Mouse (Mus musculus) forebrain, postnatal 0 days (tissue): ENCODE measurements at regions not wholly inside any gene's neighbourhood (a gene's known extent, or its start where the extent isn't known, plus 50 kb on each side); places are given as distances from the start of the nearest gene placed in this dataset.
A peak's percentile ranks its signal among the peaks of the same experiment; 100 is the strongest.

Experiments
- ATAC-seq: fragments of 200-750 bp; cut with Nextera tagmentation; 2 replicates; pipeline ENCODE4 v1.8.0; 2017; ENCODE audit warnings: mild to moderate bottlenecking, moderate library complexity
- DNase-seq: peaks from one replicate; pipeline ENCODE4 v3.0.0-alpha.2; 2015
- H3K27ac ChIP-seq: fragments of 300-500 bp; sonication (generic); 2 replicates; pipeline ENCODE4 v1.5.1; 2014; ENCODE audit warnings: low read depth, mild to moderate bottlenecking, antibody characterized with exemption, low read length, moderate library complexity, mixed read lengths
- H3K27me3 ChIP-seq: fragments of 300-500 bp; sonication (generic); 2 replicates; pipeline ENCODE4 v1.6.1; 2014; ENCODE audit warnings: mild to moderate bottlenecking, low read length, mixed read lengths; ENCODE audit not compliant: insufficient read depth
- H3K36me3 ChIP-seq: fragments of 300-500 bp; sonication (generic); 2 replicates; pipeline ENCODE4 v1.6.1; 2014; ENCODE audit warnings: mild to moderate bottlenecking, moderate library complexity; ENCODE audit not compliant: insufficient read depth
- H3K4me1 ChIP-seq: fragments of 300-500 bp; sonication (generic); 2 replicates; pipeline ENCODE4 v1.6.1; 2014; ENCODE audit warnings: antibody characterized with exemption; ENCODE audit not compliant: insufficient read depth
- H3K4me2 ChIP-seq: fragments of 300-500 bp; sonication (generic); 2 replicates; pipeline ENCODE4 v1.6.1; 2014; ENCODE audit warnings: low read depth, mild to moderate bottlenecking, moderate library complexity
- H3K4me3 ChIP-seq: fragments of 300-500 bp; sonication (generic); 2 replicates; pipeline ENCODE4 v1.5.1; 2014; ENCODE audit warnings: low read depth, low read length, mixed read lengths
- H3K9ac ChIP-seq: fragments of 300-500 bp; sonication (generic); 2 replicates; pipeline ENCODE4 v1.6.1; 2014; ENCODE audit warnings: mild to moderate bottlenecking
- H3K9me3 ChIP-seq: fragments of 300-500 bp; sonication (generic); 2 replicates; pipeline ENCODE4 v1.6.1; 2016; ENCODE audit warnings: low read length
- CTCF ChIP-seq: sonication (generic); IDR thresholded peaks from 2 replicates; pipeline ENCODE4 v1.5.1; 2016; ENCODE audit warnings: antibody characterized with exemption, control low read depth, low read depth
- WGBS: fragments of 180-500 bp; shearing (Covaris S2); extraction: QIAGEN DNeasy Blood & Tissue Kit; methylation state at CpG from one replicate; pipeline ENCODE4 v1.1.7; 2014; 5-methylcytosine and 5-hydroxymethylcytosine counted together

DNA sequence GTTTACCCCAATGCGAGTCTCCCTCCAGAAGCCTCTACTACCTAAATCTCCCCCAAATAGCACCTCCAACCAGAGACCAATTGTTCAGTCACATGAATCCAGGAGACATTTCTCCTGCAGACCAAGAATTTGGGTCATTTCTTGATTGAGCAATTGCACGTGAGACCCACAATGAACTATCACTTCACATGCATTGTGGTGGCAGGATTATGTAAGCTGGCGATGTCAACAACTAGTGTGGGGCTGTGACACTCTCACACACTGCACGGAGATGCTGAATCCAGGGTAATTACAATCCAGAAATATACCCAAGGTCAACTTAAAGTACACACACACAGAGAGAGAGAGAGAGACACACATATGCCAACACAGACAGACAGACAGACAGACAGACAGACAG is 148.5 kb upstream of the Dyrk2 start:
- 0 out of 2 replicates have a peak, but pooled peaks cover under 1% of the 10 kb centered on the region for H3K4me1 ChIP-seq
- H3K27me3 ChIP-seq: no peaks in the 10 kb centered on the region
- no peak overlapping the region for H3K4me3 ChIP-seq
- H3K9ac ChIP-seq: no peak overlapping the region
- no peak overlapping the region for H3K27ac ChIP-seq
- DNase-seq: no peak
- no peak for TF ChIP-seq CTCF
- WGBS: 86% methylated on average over 4 of the region's 4 CpGs
- H3K9me3 ChIP-seq: no peaks in the 10 kb centered on the region
- ATAC-seq: no peak
- no peak overlapping the region for H3K4me2 ChIP-seq
- H3K36me3 ChIP-seq: no peaks in the 10 kb centered on the region

DNA sequence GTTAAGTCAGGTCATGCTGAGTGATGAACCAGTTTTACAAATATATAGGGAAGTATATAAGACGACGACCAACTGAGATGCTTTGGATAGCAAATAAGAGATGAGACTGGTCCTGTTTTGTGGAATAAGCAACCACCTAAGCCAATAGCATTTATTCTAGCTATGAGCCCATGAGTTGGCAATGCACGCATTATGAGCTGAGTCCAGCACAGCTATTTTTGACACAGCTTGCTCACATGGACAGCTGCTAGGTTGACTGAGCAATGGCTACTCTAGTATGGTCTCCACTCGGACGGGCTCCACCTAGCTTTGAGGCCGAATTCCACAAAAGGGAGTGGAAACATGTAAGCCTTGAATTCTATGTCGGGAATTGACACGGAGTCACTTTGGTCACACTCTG is 146.1 kb upstream of the Dyrk2 start:
- no peak overlapping the region for H3K4me2 ChIP-seq
- ATAC-seq (no peak), DNase-seq (no peak)
- 0 out of 2 replicates have a peak, but pooled peaks cover 3% of the 10 kb centered on the region for H3K4me1 ChIP-seq
- WGBS: 93% methylated on average over 8 of the region's 8 CpGs
- H3K9me3 ChIP-seq: no peaks in the 10 kb centered on the region
- no peak for TF ChIP-seq CTCF
- no peak overlapping the region for H3K9ac ChIP-seq
- H3K27me3 ChIP-seq: no peaks in the 10 kb centered on the region
- H3K4me3 ChIP-seq: no peak overlapping the region
- no peak overlapping the region for H3K27ac ChIP-seq
- H3K36me3 ChIP-seq: no peaks in the 10 kb centered on the region

DNA sequence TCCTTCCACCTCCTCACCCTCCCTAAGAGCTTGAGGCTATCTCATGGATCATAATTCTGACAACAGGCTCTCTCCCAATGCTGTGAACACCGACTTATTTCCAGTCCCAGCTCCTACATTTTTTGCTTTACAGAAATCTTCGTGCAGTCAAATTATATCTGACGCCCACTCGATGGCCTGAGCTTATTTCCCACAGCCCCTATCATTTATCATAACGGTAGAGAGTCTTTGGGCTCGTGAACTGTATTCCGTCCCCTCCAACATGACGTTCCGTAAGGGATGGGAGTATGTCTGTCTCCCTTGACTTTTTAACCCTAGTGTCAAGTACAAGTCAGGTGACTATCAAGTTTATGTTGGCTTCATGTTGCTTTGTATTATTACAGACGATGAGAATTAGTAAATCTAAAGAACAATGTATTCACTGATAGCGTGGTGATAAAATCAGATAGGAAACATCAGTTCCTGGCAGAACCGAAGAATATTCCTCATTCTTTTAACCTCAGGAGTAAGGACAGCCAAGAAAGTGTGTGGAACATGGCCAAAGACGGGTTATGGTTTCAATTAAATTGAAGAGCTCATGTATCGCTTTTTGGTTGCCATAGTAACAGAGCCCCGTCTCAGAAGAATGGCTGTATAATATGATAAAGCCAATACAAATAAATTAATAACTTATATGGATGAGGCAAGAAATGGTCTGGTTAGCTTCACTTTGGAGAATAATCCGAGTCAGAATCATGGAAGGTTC is 145.5 kb upstream of the Dyrk2 start:
- no peak for DNase-seq
- 76% methylated on average over 16 of the region's 16 CpGs for WGBS
- no peak for TF ChIP-seq CTCF
- H3K9me3 ChIP-seq: no peaks in the 10 kb centered on the region
- H3K4me2 ChIP-seq: no peak overlapping the region
- H3K27me3 ChIP-seq: no peaks in the 10 kb centered on the region
- H3K9ac ChIP-seq: no peak overlapping the region
- H3K4me1 ChIP-seq: 0 out of 2 replicates have a peak, but pooled peaks cover 3% of the 10 kb centered on the region
- ATAC-seq: no peak
- no peak overlapping the region for H3K4me3 ChIP-seq
- H3K36me3 ChIP-seq: no peaks in the 10 kb centered on the region
- no peak overlapping the region for H3K27ac ChIP-seq

DNA sequence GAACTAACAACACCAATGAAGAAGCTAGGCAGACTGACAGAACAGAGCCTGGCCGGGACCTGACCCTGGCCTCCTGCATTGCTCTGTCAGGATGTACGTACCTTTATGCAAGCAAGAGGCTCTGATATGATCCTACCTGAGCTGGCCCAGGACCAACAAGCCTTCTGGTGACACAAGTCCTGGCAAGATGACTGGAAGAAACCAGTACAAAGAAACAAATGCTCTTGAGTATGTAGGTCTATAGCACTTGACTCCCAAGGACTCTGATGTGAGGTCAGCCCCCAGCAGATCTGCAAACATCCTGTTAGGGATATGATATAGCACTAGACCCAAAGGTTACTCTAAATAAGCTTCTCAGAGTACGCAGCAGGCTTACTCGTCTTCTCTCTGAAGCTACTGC is 144.7 kb upstream of the Dyrk2 start:
- H3K27ac ChIP-seq: no peak overlapping the region
- ATAC-seq (no peak), DNase-seq (no peak)
- TF ChIP-seq CTCF: no peak
- WGBS: 88% methylated on average over 4 of the region's 4 CpGs
- no peaks in the 10 kb centered on the region for H3K9me3 ChIP-seq
- 0 out of 2 replicates have a peak, but pooled peaks cover 3% of the 10 kb centered on the region for H3K4me1 ChIP-seq
- H3K4me2 ChIP-seq: no peak overlapping the region
- no peaks in the 10 kb centered on the region for H3K27me3 ChIP-seq
- no peak overlapping the region for H3K4me3 ChIP-seq
- no peak overlapping the region for H3K9ac ChIP-seq
- H3K36me3 ChIP-seq: no peaks in the 10 kb centered on the region

DNA sequence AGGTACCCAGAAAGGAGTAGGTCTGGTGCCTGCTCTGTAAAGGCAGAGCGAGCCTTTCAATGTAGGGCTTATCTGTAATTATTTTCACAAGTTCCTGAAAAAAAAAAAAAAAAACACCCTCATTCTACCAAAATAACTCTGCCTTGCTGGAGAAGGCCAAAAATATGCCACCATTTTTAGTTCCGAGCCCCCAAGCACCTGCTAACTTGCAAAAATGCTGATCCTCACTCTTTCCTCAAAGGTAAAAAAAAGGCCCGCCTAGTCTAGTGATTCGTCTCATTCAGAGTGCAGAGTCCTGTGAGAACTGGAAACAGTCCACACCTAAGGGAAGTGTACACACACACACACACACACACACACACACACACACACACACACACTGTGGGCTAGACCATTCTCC is 143.7 kb upstream of the Dyrk2 start:
- ATAC-seq (0 out of 2 replicates have a peak, but pooled peaks have one; percentile 14), DNase-seq (peak; percentile 50)
- 59% methylated on average over 4 of the region's 4 CpGs for WGBS

DNA sequence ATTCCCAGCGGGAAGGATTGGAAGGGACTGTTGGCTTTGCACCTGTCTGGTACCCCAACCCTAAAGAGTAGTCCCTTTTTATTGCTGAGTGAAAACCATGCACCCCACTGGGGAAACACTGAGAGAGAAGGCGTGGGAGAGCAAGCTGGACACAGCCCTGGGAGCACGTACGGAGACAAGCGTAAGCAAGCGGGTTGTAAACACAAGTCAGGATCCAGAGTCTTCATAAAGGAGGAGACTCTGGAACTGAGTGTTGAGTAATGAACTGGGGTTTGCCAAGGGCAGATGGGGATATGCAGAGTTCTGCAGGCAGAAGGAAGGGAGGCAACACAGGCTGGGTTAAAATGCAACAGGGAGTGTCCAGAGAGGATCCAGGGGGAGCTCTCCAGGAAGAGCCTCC is 141.5 kb upstream of the Dyrk2 start:
- DNase-seq: no peak
- no peak overlapping the region for H3K27ac ChIP-seq
- no peak overlapping the region for H3K9ac ChIP-seq
- H3K4me2 ChIP-seq: no peak overlapping the region
- H3K4me3 ChIP-seq: no peak overlapping the region
- no peak for TF ChIP-seq CTCF
- 83% methylated on average over 6 of the region's 6 CpGs for WGBS
- H3K4me1 ChIP-seq: 0 out of 2 replicates have a peak, but pooled peaks cover 3% of the 10 kb centered on the region
- ATAC-seq: no peak
- H3K36me3 ChIP-seq: no peaks in the 10 kb centered on the region
- H3K9me3 ChIP-seq: no peaks in the 10 kb centered on the region
- no peaks in the 10 kb centered on the region for H3K27me3 ChIP-seq

More for the DNA sequence above, 143.7 kb upstream of the Dyrk2 start:
- TF ChIP-seq CTCF: no peak
- Histone ChIP-seq H3K27me3 (no peaks in the 10 kb centered on the region), H3K36me3 (no peaks in the 10 kb centered on the region), H3K9me3 (no peaks in the 10 kb centered on the region), H3K4me3 (no peak overlapping the region), H3K9ac (no peak overlapping the region), H3K4me1 (0 out of 2 replicates have a peak, but pooled peaks cover 3% of the 10 kb centered on the region), H3K4me2 (no peak overlapping the region), H3K27ac (peak overlapping the region; percentile 24; the same call in 1 of the 2 replicates)

DNA sequence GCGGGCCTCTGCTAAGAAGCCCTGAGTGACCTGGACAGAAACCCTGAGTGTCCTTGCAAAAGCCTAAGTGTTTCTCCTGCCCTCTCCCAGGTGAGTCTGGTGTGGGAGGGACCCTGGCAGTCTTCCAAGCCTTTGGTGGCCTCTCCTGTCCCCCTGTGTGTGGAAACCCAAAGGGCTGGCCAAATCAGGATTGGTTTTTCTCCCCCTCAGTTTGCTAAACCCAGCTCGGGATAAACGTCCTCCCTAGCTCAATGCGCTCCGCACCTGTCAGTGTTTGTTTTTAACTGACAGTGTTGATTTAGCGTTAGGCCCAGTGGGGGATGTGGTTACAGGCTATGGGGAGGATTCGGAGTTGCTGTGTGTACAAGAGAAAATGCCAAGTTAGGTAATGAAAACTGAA is 140.9 kb upstream of the Dyrk2 start:
- H3K9ac ChIP-seq: no peak overlapping the region
- 52% methylated on average over 7 of the region's 7 CpGs for WGBS
- H3K4me3 ChIP-seq: no peak overlapping the region
- no peak for TF ChIP-seq CTCF
- no peak for ATAC-seq
- H3K4me1 ChIP-seq: 0 out of 2 replicates have a peak, but pooled peaks cover 3% of the 10 kb centered on the region
- no peaks in the 10 kb centered on the region for H3K27me3 ChIP-seq
- H3K9me3 ChIP-seq: no peaks in the 10 kb centered on the region
- no peak overlapping the region for H3K4me2 ChIP-seq
- H3K27ac ChIP-seq: no peak overlapping the region
- H3K36me3 ChIP-seq: no peaks in the 10 kb centered on the region
- no peak for DNase-seq
